Mouse (Mus musculus): ENCODE measurements around the gene Akap8. TPM values are rescaled to one million over a fixed set of nuclear protein-coding genes. Genes with fewer than 3 reads are reported as not detected.

Akap8 gene
- total and polyA plus RNA-seq, 3 experiments: 67.3 to 272 (median 132) TPM

DNA sequence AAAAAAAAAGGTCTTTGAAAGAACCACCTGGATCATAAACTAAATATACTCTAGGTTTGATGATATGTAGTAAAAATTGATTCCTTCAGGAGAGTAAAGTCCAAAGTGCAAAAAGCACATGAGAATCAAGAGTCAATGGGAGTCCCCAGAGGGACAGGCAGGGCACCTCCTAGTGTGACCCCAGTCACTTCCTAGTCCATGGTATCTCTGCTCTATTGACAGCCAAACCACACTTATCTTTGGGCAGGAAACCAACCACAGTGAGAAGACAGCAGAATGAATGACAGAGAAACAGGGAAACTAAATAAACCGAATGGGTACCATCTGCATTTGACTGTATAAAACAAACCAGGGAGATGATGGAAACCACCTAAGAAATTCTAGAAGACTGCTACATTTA is 19.1 kb upstream of the Akap8 start:
- Histone ChIP-seq H3K9me3 (replicated peaks) (no peaks in the 10 kb centered on the region), H3K27me3 (ENCODE audit: insufficient read depth, low read length) (no peaks in the 10 kb centered on the region), H3K4me1 (ENCODE audit: insufficient read depth, low read depth, low read length) (no peaks in the 10 kb centered on the region; the same call in 1 of the 2 replicates), H3K36me3 (replicated peaks) (peaks cover 88% of the 10 kb centered on the region), H3K4me3 (ENCODE audit: low read depth, low read length) (no peak overlapping the region)
- no peak for ATAC-seq (ENCODE audit: extremely low read depth, insufficient number of reproducible peaks, low FRiP score, poor library complexity, severe bottlenecking)
- TF ChIP-seq POLR2AphosphoS5 (IDR thresholded peaks at IDR 0.05; ENCODE audit: insufficient replicate concordance, low read depth, low read length): no peak
- no peak for TF ChIP-seq GATA2 (IDR thresholded peaks at IDR 0.05; ENCODE audit: borderline replicate concordance, low read depth, low read length)
- no peak for TF ChIP-seq CTCF (IDR thresholded peaks at IDR 0.05; ENCODE audit: low read depth, low read length)
- no peak for TF ChIP-seq TAL1 (conservative IDR thresholded peaks at IDR 0.05; ENCODE audit: low read depth, low read length)
- TF ChIP-seq GATA1 (IDR thresholded peaks at IDR 0.05; ENCODE audit: borderline replicate concordance, low read length): no peak
- DNase-seq (ENCODE audit: low spot score): no peak

DNA sequence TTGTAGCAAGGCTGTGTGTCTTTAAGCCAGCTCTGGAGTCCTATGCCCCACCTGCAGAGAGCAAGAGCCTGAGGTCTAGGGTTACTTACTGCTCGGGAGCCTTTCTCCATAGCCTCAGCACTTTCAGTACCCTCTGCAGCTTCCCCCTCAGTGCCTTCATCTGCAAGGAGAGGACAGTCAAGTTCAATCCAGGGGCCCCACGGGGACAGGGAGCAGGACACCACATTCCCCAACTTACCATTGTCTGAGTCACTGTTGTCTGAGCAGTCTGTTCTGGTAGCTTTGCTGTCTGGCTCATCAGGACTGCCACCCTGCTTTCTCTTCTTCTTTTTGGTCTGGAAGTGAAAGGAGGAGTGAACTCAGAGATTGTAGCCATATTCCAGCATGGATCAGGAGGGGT is 14.8 kb upstream of the Akap8 start:
- no peaks in the 10 kb centered on the region for H3K9me3 ChIP-seq (replicated peaks)
- H3K4me1 ChIP-seq (ENCODE audit: insufficient read depth, low read depth, low read length): no peaks in the 10 kb centered on the region; the same call in 1 of the 2 replicates
- TF ChIP-seq CTCF (IDR thresholded peaks at IDR 0.05; ENCODE audit: low read depth, low read length) (no peak), GATA1 (IDR thresholded peaks at IDR 0.05; ENCODE audit: borderline replicate concordance, low read length) (no peak)
- no peak overlapping the region for H3K4me3 ChIP-seq (ENCODE audit: low read depth, low read length)
- ATAC-seq (ENCODE audit: extremely low read depth, insufficient number of reproducible peaks, low FRiP score, poor library complexity, severe bottlenecking) (no peak), DNase-seq (ENCODE audit: low spot score) (no peak)
- H3K27me3 ChIP-seq (ENCODE audit: insufficient read depth, low read length): no peaks in the 10 kb centered on the region
- peaks cover 96% of the 10 kb centered on the region for H3K36me3 ChIP-seq (replicated peaks)

DNA sequence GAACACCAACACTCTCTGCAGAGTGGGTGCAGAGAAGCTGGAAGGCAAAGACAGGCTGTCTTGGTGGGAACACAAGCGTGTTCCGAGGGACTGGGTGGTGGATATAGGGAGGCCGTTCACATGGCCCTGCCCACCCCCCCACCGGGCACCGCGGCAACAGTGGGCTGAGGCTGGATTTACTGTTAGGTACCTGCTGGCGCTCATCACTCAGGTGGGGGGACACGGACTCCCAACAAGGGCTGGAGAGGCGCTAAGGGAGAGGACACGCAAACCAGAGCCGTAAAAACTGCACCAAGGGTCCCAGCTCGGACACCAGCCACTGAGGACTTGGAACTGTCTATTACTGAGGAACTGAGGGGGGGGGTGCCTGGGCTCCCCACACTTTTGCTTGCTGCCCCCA is 13.9 kb upstream of the Akap8 start:
- ATAC-seq (ENCODE audit: extremely low read depth, insufficient number of reproducible peaks, low FRiP score, poor library complexity, severe bottlenecking): no peak
- Histone ChIP-seq H3K4me3 (ENCODE audit: low read depth, low read length) (no peak overlapping the region), H3K27me3 (ENCODE audit: insufficient read depth, low read length) (no peaks in the 10 kb centered on the region), H3K4me1 (ENCODE audit: insufficient read depth, low read depth, low read length) (no peaks in the 10 kb centered on the region), H3K36me3 (replicated peaks) (peaks cover 94% of the 10 kb centered on the region), H3K9me3 (replicated peaks) (no peaks in the 10 kb centered on the region)
- DNase-seq (ENCODE audit: low spot score): no peak
- TF ChIP-seq POLR2AphosphoS5 (IDR thresholded peaks at IDR 0.05; ENCODE audit: insufficient replicate concordance, low read depth, low read length) (no peak), CTCF (IDR thresholded peaks at IDR 0.05; ENCODE audit: low read depth, low read length) (no peak), GATA2 (IDR thresholded peaks at IDR 0.05; ENCODE audit: borderline replicate concordance, low read depth, low read length) (no peak), TAL1 (conservative IDR thresholded peaks at IDR 0.05; ENCODE audit: low read depth, low read length) (no peak), GATA1 (IDR thresholded peaks at IDR 0.05; ENCODE audit: borderline replicate concordance, low read length) (no peak)

DNA sequence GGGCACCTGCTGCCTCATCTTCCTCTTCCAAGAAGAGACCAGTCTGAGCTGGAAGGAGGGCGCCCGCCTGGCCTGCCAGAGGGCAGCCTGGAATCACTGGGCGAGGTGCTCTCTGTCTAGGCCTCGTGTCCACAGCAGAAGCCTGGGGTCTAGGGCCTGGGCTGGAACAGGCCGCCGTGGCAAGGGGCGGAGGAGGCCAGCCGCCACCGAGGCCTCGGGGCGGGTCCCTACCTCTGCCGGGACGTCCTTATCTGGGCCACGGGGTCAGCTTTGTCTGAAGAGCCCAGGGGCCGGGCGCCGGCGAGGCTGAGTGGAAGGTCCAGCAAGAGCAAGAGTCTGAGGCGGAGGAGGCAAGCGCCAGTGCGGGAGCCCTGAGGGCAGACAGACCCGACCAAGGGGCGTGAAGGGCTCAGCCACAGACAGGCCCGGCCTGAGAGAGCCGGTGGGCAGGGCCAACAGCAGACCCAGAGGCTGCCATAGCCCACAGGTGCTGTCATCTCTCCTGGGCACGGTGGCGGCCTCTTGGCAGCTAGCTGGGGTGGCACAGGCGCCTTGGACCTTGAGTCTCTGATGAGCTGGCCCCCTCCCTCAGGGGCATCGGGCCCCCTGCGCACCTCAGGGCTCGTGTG is 12.8 kb upstream of the Akap8 start:
- no peaks in the 10 kb centered on the region for H3K9me3 ChIP-seq (replicated peaks)
- H3K36me3 ChIP-seq (replicated peaks): peaks cover 92% of the 10 kb centered on the region
- TF ChIP-seq POLR2AphosphoS5 (IDR thresholded peaks at IDR 0.05; ENCODE audit: insufficient replicate concordance, low read depth, low read length) (no peak), CTCF (IDR thresholded peaks at IDR 0.05; ENCODE audit: low read depth, low read length) (no peak), GATA1 (IDR thresholded peaks at IDR 0.05; ENCODE audit: borderline replicate concordance, low read length) (no peak), TAL1 (conservative IDR thresholded peaks at IDR 0.05; ENCODE audit: low read depth, low read length) (no peak), GATA2 (IDR thresholded peaks at IDR 0.05; ENCODE audit: borderline replicate concordance, low read depth, low read length) (no peak)
- no peak for DNase-seq (ENCODE audit: low spot score)
- H3K4me3 ChIP-seq (ENCODE audit: low read depth, low read length): no peak overlapping the region
- H3K4me1 ChIP-seq (ENCODE audit: insufficient read depth, low read depth, low read length): no peaks in the 10 kb centered on the region
- H3K27me3 ChIP-seq (ENCODE audit: insufficient read depth, low read length): no peaks in the 10 kb centered on the region
- no peak for ATAC-seq (ENCODE audit: extremely low read depth, insufficient number of reproducible peaks, low FRiP score, poor library complexity, severe bottlenecking)

DNA sequence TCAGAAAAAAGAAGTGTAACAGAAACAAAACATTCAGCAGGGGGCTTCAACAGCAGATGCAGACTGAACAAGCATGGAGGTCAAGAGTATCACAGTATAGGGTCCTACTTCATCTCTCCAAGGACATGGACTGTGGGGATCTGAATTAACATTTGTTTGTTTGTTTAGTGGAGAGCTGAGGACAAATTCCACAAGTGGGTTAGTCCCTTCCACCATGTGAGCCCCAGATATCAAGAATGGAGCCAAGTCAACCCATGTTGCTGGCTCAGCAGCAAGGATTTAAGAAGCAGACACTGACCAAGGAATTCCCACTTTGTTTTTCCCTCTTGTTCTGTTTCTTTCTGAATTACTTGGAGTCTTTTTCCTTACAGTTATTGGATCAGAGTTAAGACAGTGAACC is 6.5 kb upstream of the Akap8 start:
- Histone ChIP-seq H3K4me3 (ENCODE audit: low read depth, low read length) (no peak overlapping the region), H3K4me1 (ENCODE audit: insufficient read depth, low read depth, low read length) (peaks cover 5% of the 10 kb centered on the region), H3K36me3 (replicated peaks) (peaks cover 84% of the 10 kb centered on the region), H3K27me3 (ENCODE audit: insufficient read depth, low read length) (no peaks in the 10 kb centered on the region), H3K9me3 (replicated peaks) (no peaks in the 10 kb centered on the region)
- DNase-seq (ENCODE audit: low spot score) (no peak), ATAC-seq (ENCODE audit: extremely low read depth, insufficient number of reproducible peaks, low FRiP score, poor library complexity, severe bottlenecking) (no peak)
- TF ChIP-seq POLR2AphosphoS5 (IDR thresholded peaks at IDR 0.05; ENCODE audit: insufficient replicate concordance, low read depth, low read length): no peak
- no peak for TF ChIP-seq TAL1 (conservative IDR thresholded peaks at IDR 0.05; ENCODE audit: low read depth, low read length)
- no peak for TF ChIP-seq GATA1 (IDR thresholded peaks at IDR 0.05; ENCODE audit: borderline replicate concordance, low read length)
- no peak for TF ChIP-seq GATA2 (IDR thresholded peaks at IDR 0.05; ENCODE audit: borderline replicate concordance, low read depth, low read length)
- TF ChIP-seq CTCF (IDR thresholded peaks at IDR 0.05; ENCODE audit: low read depth, low read length): no peak

DNA sequence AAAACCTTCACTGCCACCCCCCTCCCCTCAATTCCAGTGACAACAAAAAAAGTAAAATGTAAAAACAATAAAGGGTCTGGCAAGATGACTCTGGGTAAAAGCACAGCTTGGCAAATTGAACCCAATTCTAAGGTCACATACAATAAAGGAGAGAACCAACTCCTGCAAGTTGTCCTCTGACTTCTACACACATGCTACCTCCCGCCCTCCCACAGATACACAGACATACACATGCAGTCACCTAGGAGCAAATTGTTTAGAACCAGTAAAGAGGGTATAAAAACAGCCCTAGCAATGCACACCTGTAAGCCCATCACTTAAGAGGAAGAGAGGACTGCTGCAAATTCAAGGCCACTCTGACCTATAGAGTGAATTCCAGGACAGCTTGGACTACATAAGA is 1.8 kb upstream of the Akap8 start:
- no peak for DNase-seq (ENCODE audit: low spot score)
- ATAC-seq (ENCODE audit: extremely low read depth, insufficient number of reproducible peaks, low FRiP score, poor library complexity, severe bottlenecking): no peak
- H3K36me3 ChIP-seq (replicated peaks): peaks cover 73% of the 10 kb centered on the region
- peaks cover 35% of the 10 kb centered on the region for H3K4me1 ChIP-seq (ENCODE audit: insufficient read depth, low read depth, low read length)
- no peak overlapping the region for H3K4me3 ChIP-seq (ENCODE audit: low read depth, low read length)
- H3K27me3 ChIP-seq (ENCODE audit: insufficient read depth, low read length): no peaks in the 10 kb centered on the region
- no peak for TF ChIP-seq CTCF (IDR thresholded peaks at IDR 0.05; ENCODE audit: low read depth, low read length)
- H3K9me3 ChIP-seq (replicated peaks): no peaks in the 10 kb centered on the region

DNA sequence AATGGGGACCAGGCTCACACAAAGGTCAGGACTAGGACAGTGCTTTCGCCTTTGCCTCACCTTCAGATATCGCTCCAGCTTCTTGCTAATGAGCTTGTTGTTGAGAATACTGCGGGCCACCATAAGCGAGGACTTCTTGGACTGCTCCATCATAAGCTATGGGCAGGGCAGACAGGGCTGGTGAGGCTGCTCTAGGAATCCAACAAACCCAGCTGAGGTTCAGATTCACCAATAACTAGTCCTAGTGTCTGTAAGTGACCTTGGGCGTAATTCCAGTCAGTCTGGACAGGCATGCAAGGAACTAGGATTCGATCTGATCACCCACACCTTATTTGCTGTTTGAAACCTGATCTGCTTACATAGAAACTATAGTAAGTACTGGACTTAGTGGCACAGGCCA is 798 bp upstream of the Akap8 start:
- Histone ChIP-seq H3K36me3 (replicated peaks) (peaks cover 73% of the 10 kb centered on the region), H3K27me3 (ENCODE audit: insufficient read depth, low read length) (no peaks in the 10 kb centered on the region), H3K4me1 (ENCODE audit: insufficient read depth, low read depth, low read length) (peaks cover 44% of the 10 kb centered on the region), H3K9me3 (replicated peaks) (no peaks in the 10 kb centered on the region), H3K4me3 (ENCODE audit: low read depth, low read length) (peak overlapping the region; percentile 93)
- TF ChIP-seq GATA2 (IDR thresholded peaks at IDR 0.05; ENCODE audit: borderline replicate concordance, low read depth, low read length) (no peak), TAL1 (conservative IDR thresholded peaks at IDR 0.05; ENCODE audit: low read depth, low read length) (no peak), GATA1 (IDR thresholded peaks at IDR 0.05; ENCODE audit: borderline replicate concordance, low read length) (no peak), CTCF (IDR thresholded peaks at IDR 0.05; ENCODE audit: low read depth, low read length) (no peak), POLR2AphosphoS5 (IDR thresholded peaks at IDR 0.05; ENCODE audit: insufficient replicate concordance, low read depth, low read length) (no peak)
- DNase-seq (ENCODE audit: low spot score): no peak
- no peak for ATAC-seq (ENCODE audit: extremely low read depth, insufficient number of reproducible peaks, low FRiP score, poor library complexity, severe bottlenecking)

All from G1E (cell line).